Mouse (Mus musculus): ENCODE results near the gene Pno1. TPM values are rescaled to one million over a fixed set of nuclear protein-coding genes. Genes with fewer than 3 reads are reported as not detected.

Pno1 gene
- polyA plus RNA-seq (2014; fragmentation: Illumina TruSeq; extraction: RNeasy Lipid Tissue Mini Kit (QIAGEN cat#74804); ENCODE audit: low read depth, low replicate concordance): 67.7 TPM

GRCm38 (mm10) chr11:17211258-17212140, at the start of gene Pno1:
TSS of gene Pno1 (minus strand) at chr11:17211568.

GRCm38 (mm10) chr11:17257443-17257842, 46.1 kb upstream of the Pno1 start, which contains the start of gene C1d:
TSS of gene C1d (plus strand) at chr11:17257579.

GRCm38 (mm10) chr11:17181807-17182206, 29.6 kb downstream of the Pno1 start, which contains the start of gene Wdr92:
TSS of gene Wdr92 (plus strand) at chr11:17182107.

GRCm38 (mm10) chr11:17158858-17159737, 52.3 kb downstream of the Pno1 start, which contains the start of gene Ppp3r1:
TSS of gene Ppp3r1 (plus strand) at chr11:17159263.

Other genes with a start within 250 kb of the Pno1 start
- 1.6 TPM for gene Cnrip1, start 160.0 kb downstream of the Pno1 start, polyA plus RNA-seq (2014; fragmentation: Illumina TruSeq; extraction: RNeasy Lipid Tissue Mini Kit (QIAGEN cat#74804); ENCODE audit: low read depth, low replicate concordance)
- 4.4 TPM for gene Plek, start 159.2 kb downstream of the Pno1 start, polyA plus RNA-seq (2014; fragmentation: Illumina TruSeq; extraction: RNeasy Lipid Tissue Mini Kit (QIAGEN cat#74804); ENCODE audit: low read depth, low replicate concordance)
- 93.7 TPM for gene Ppp3r1, start 52.3 kb downstream of the Pno1 start, polyA plus RNA-seq (2014; fragmentation: Illumina TruSeq; extraction: RNeasy Lipid Tissue Mini Kit (QIAGEN cat#74804); ENCODE audit: low read depth, low replicate concordance)
- 10.7 TPM for gene Wdr92, start 29.5 kb downstream of the Pno1 start, polyA plus RNA-seq (2014; fragmentation: Illumina TruSeq; extraction: RNeasy Lipid Tissue Mini Kit (QIAGEN cat#74804); ENCODE audit: low read depth, low replicate concordance)
- gene C1d, start 46.0 kb upstream of the Pno1 start, polyA plus RNA-seq (2014; fragmentation: Illumina TruSeq; extraction: RNeasy Lipid Tissue Mini Kit (QIAGEN cat#74804); ENCODE audit: low read depth, low replicate concordance): 103 TPM